Mouse (Mus musculus) forebrain, embryonic 10.5 days (tissue): ENCODE measurements around the gene Asic2. TPM values are rescaled to one million over a fixed set of nuclear protein-coding genes. Genes with fewer than 3 reads are reported as not detected.

Source experiments
- DNase-seq: peaks from one replicate; pipeline ENCODE4 v3.0.0-alpha.2; 2017; ENCODE audit warnings: low spot score; ENCODE audit errors: extremely low spot score
- H3K27ac ChIP-seq: fragments of 300-500 bp; sonication (generic); 2 replicates; pipeline ENCODE4 v1.5.1; 2016; ENCODE audit warnings: mild to moderate bottlenecking
- H3K27me3 ChIP-seq: fragments of 300-500 bp; sonication (generic); 2 replicates; pipeline ENCODE4 v1.6.1; 2016; ENCODE audit warnings: mild to moderate bottlenecking; ENCODE audit not compliant: poor library complexity, severe bottlenecking
- H3K36me3 ChIP-seq: fragments of 300-500 bp; sonication (generic); replicated peaks from 2 replicates; pipeline ENCODE4 v1.6.1; 2016; ENCODE audit warnings: mild to moderate bottlenecking, moderate library complexity
- H3K4me1 ChIP-seq: fragments of 300-500 bp; sonication (generic); 2 replicates; pipeline ENCODE4 v1.6.1; 2016
- H3K4me3 ChIP-seq: fragments of 300-500 bp; sonication (generic); 2 replicates; pipeline ENCODE4 v1.5.1; 2016; ENCODE audit warnings: mild to moderate bottlenecking, moderate library complexity
- H3K9me3 ChIP-seq: fragments of 300-500 bp; sonication (generic); 2 replicates; pipeline ENCODE4 v1.6.1; 2016; ENCODE audit warnings: mild to moderate bottlenecking, moderate library complexity
- WGBS: fragments of 180-500 bp; shearing (Covaris S2); methylation state at CpG from one replicate; pipeline ENCODE4 v1.1.7; 2016; 5-methylcytosine and 5-hydroxymethylcytosine counted together
- polyA plus RNA-seq: library from polyadenylated mRNA; unstranded; fragments of >200 nt; fragmentation: Nextera tagmentation; extraction: Ambion mirVana; gene quantifications from 2 replicates; pipeline ENCODE4 v1.2.1, GENCODE M21; 2016

Asic2 gene
- polyA plus RNA-seq, 1 experiment from 2014 or later: 0.51 TPM

GRCm38 (mm10) chr11:81937516-81937915 is 30.7 kb downstream of the Asic2 start:
- Histone ChIP-seq H3K27me3 (no peaks in the 10 kb centered on the region), H3K4me1 (no peaks in the 10 kb centered on the region), H3K4me3 (no peak overlapping the region), H3K9me3 (no peaks in the 10 kb centered on the region), H3K27ac (no peak overlapping the region), H3K36me3 (no peaks in the 10 kb centered on the region)
- WGBS: 83% methylated on average over 1 of the region's 1 CpGs
- no peak for DNase-seq

GRCm38 (mm10) chr11:81926393-81926792 is 41.9 kb downstream of the Asic2 start:
- Histone ChIP-seq H3K27ac (no peak overlapping the region), H3K4me1 (peaks cover 16% of the 10 kb centered on the region), H3K9me3 (no peaks in the 10 kb centered on the region), H3K4me3 (no peak overlapping the region), H3K36me3 (no peaks in the 10 kb centered on the region), H3K27me3 (no peaks in the 10 kb centered on the region)
- peak; percentile 43 for DNase-seq

- 90% methylated on average over 4 of the region's 4 CpGs for WGBS
- Histone ChIP-seq H3K4me1 (peaks cover 16% of the 10 kb centered on the region), H3K9me3 (no peaks in the 10 kb centered on the region), H3K36me3 (no peaks in the 10 kb centered on the region), H3K27me3 (no peaks in the 10 kb centered on the region), H3K27ac (no peak overlapping the region), H3K4me3 (no peak overlapping the region)
- DNase-seq: no peak
Observed at GRCm38 (mm10) chr11:81923626-81924025, 44.6 kb downstream of the Asic2 start.

GRCm38 (mm10) chr11:81923096-81923495 is 45.2 kb downstream of the Asic2 start:
- H3K36me3 ChIP-seq: no peaks in the 10 kb centered on the region
- no peak overlapping the region for H3K27ac ChIP-seq
- H3K27me3 ChIP-seq: no peaks in the 10 kb centered on the region
- H3K4me1 ChIP-seq: peaks cover 16% of the 10 kb centered on the region
- 86% methylated on average over 2 of the region's 2 CpGs for WGBS
- no peak for DNase-seq
- H3K4me3 ChIP-seq: no peak overlapping the region
- no peaks in the 10 kb centered on the region for H3K9me3 ChIP-seq

- Histone ChIP-seq H3K27ac (no peak overlapping the region), H3K36me3 (no peaks in the 10 kb centered on the region), H3K9me3 (no peaks in the 10 kb centered on the region), H3K27me3 (no peaks in the 10 kb centered on the region), H3K4me3 (no peak overlapping the region), H3K4me1 (no peaks in the 10 kb centered on the region; the same call in 1 of the 2 replicates)
- no peak for DNase-seq
- WGBS: 84% methylated on average over 6 of the region's 6 CpGs
Observed at GRCm38 (mm10) chr11:81915501-81915900, 52.8 kb downstream of the Asic2 start.

GRCm38 (mm10) chr11:81913071-81913470 is 55.2 kb downstream of the Asic2 start:
- 88% methylated on average over 4 of the region's 4 CpGs for WGBS
- Histone ChIP-seq H3K4me1 (no peaks in the 10 kb centered on the region; the same call in 1 of the 2 replicates), H3K4me3 (no peak overlapping the region), H3K9me3 (no peaks in the 10 kb centered on the region), H3K36me3 (no peaks in the 10 kb centered on the region), H3K27me3 (no peaks in the 10 kb centered on the region), H3K27ac (no peak overlapping the region)
- DNase-seq: no peak

- Histone ChIP-seq H3K4me1 (no peaks in the 10 kb centered on the region), H3K9me3 (no peaks in the 10 kb centered on the region), H3K36me3 (no peaks in the 10 kb centered on the region), H3K4me3 (no peak overlapping the region), H3K27me3 (no peaks in the 10 kb centered on the region), H3K27ac (no peak overlapping the region)
- 88% methylated on average over 5 of the region's 5 CpGs for WGBS
- DNase-seq: no peak
Observed at GRCm38 (mm10) chr11:81909397-81909894, 58.8 kb downstream of the Asic2 start.

- 92% methylated on average over 1 of the region's 1 CpGs for WGBS
Observed at GRCm38 (mm10) chr11:81908760-81909159, 59.5 kb downstream of the Asic2 start.

GRCm38 (mm10) chr11:81902318-81902717 is 65.9 kb downstream of the Asic2 start:
- Histone ChIP-seq H3K4me1 (peaks cover 21% of the 10 kb centered on the region), H3K9me3 (no peaks in the 10 kb centered on the region), H3K36me3 (no peaks in the 10 kb centered on the region), H3K27ac (no peak overlapping the region), H3K4me3 (no peak overlapping the region), H3K27me3 (peaks cover 25% of the 10 kb centered on the region)
- DNase-seq: no peak

More at GRCm38 (mm10) chr11:81908760-81909159, 59.5 kb downstream of the Asic2 start:
- Histone ChIP-seq H3K4me3 (no peak overlapping the region), H3K27ac (no peak overlapping the region), H3K4me1 (no peaks in the 10 kb centered on the region), H3K36me3 (no peaks in the 10 kb centered on the region), H3K9me3 (no peaks in the 10 kb centered on the region), H3K27me3 (no peaks in the 10 kb centered on the region)
- no peak for DNase-seq

GRCm38 (mm10) chr11:81897547-81898354 is 70.5 kb downstream of the Asic2 start:
- DNase-seq: peak; percentile 18
- no peak overlapping the region for H3K4me3 ChIP-seq
- WGBS: 3% methylated on average over 8 of the region's 8 CpGs

GRCm38 (mm10) chr11:81896511-81896910 is 71.7 kb downstream of the Asic2 start:
- DNase-seq: no peak
- Histone ChIP-seq H3K4me1 (peaks cover 27% of the 10 kb centered on the region), H3K9me3 (no peaks in the 10 kb centered on the region), H3K27me3 (peaks cover 35% of the 10 kb centered on the region), H3K4me3 (no peak overlapping the region), H3K27ac (no peak overlapping the region), H3K36me3 (no peaks in the 10 kb centered on the region)
- WGBS: 86% methylated on average over 6 of the region's 6 CpGs

More at GRCm38 (mm10) chr11:81897547-81898354, 70.5 kb downstream of the Asic2 start:
- H3K27ac ChIP-seq: peak overlapping the region; percentile 31; the same call in 1 of the 2 replicates
- H3K36me3 ChIP-seq: no peaks in the 10 kb centered on the region
- no peaks in the 10 kb centered on the region for H3K9me3 ChIP-seq
- H3K27me3 ChIP-seq: peaks cover 35% of the 10 kb centered on the region
- peaks cover 27% of the 10 kb centered on the region for H3K4me1 ChIP-seq

- Histone ChIP-seq H3K4me3 (no peak overlapping the region), H3K9me3 (no peaks in the 10 kb centered on the region), H3K27me3 (no peaks in the 10 kb centered on the region), H3K4me1 (peaks cover 11% of the 10 kb centered on the region; the same call in 1 of the 2 replicates), H3K27ac (no peak overlapping the region), H3K36me3 (no peaks in the 10 kb centered on the region)
- DNase-seq: no peak
- WGBS: 74% methylated on average over 9 of the region's 9 CpGs
Observed at GRCm38 (mm10) chr11:81871506-81872213, 96.6 kb downstream of the Asic2 start.
